Mouse (Mus musculus) Patski (cell line): ENCODE data around the gene Ache. TPM values are rescaled to one million over a fixed set of nuclear protein-coding genes. Genes with fewer than 3 reads are reported as not detected.
A peak's percentile ranks its signal among the peaks of the same experiment; 100 is the strongest.

ENCODE experiments used
- ATAC-seq: fragments of 100-300 bp; one replicate; pipeline ENCODE4 v1.8.0; 2021
- CTCF ChIA-PET: fragments of 350-600 bp; sonication (Branson Sonifier 250); formaldehyde crosslinking; loops from one replicate; lab custom pipeline; 2022; ENCODE audit warnings: inconsistent platforms; lab: Charles Lee
- POLR2A ChIA-PET: fragments of 350-600 bp; sonication (Branson Sonifier 250); formaldehyde crosslinking; loops from one replicate; lab custom pipeline; 2022; ENCODE audit warnings: antibody characterized with exemption, inconsistent platforms; lab: Charles Lee
- DNase-seq: peaks from one replicate; pipeline ENCODE4 v3.0.0-alpha.2; 2011; ENCODE audit warnings: low read depth, low spot score
- H3K27me3 ChIP-seq: fragments of 371-371 bp; one replicate; pipeline ENCODE4 v1.5.1; 2021
- CTCF ChIP-seq: fragments of 100-300 bp; IDR thresholded peaks from one replicate; pipeline ENCODE4 v1.5.1; 2021
- in situ Hi-C: fragments of 300-500 bp; cut with MboI; formaldehyde crosslinking; loops from 3 replicates; pipeline ENCODE4 v1.11.1; 2018; ENCODE audit warnings: low pct_unique_long_range_greater_than_20kb, mixed read lengths
- polyA plus RNA-seq: library from polyadenylated mRNA; unstranded; gene quantifications from one replicate; pipeline ENCODE4 v1.2.3, GENCODE M21; 2021

Gene Ache
- polyA plus RNA-seq, 1 experiment from 2014 or later = 1.8 TPM

GRCm38 (mm10) chr5:137308356-137308755, 21.0 kb downstream of the Ache start:
- POLR2A ChIA-PET = no interaction called here
- in situ Hi-C loops = no loop called here
- DNase-seq (no peak), ATAC-seq (no peak)
- no peaks in the 10 kb centered on the region for H3K27me3 ChIP-seq
- CTCF ChIA-PET = interaction anchor here (1.4 kb wide), 1 partner anchor 25 kb away, joined by 3 read pairs; the partner anchor contains the start of gene Slc12a9
- no peak for TF ChIP-seq CTCF

GRCm38 (mm10) chr5:137313466-137314192, 26.3 kb downstream of the Ache start:
- ATAC-seq (peak; percentile 32), DNase-seq (no peak)
- H3K27me3 ChIP-seq = no peaks in the 10 kb centered on the region
- in situ Hi-C loops = no loop called here
- CTCF ChIA-PET = interaction anchor here (0.9 kb wide), 1 partner anchor 20 kb away, joined by 3 read pairs; the partner anchor contains the start of gene Slc12a9
- no peak for TF ChIP-seq CTCF
- POLR2A ChIA-PET = interaction anchor here (1.2 to 1.5 kb wide), 2 partner anchors 9 to 20 kb away, joined by 3 to 5 read pairs; no protein-coding TSS in a partner anchor

GRCm38 (mm10) chr5:137314193-137315083, 27.1 kb downstream of the Ache start, which contains the start of gene Trip6:
Gene Trip6, minus strand, starts transcription at chr5:137314404.
- CTCF ChIA-PET = interaction anchor here (0.9 kb wide), 1 partner anchor 19 kb away, joined by 3 read pairs; the partner anchor contains the start of gene Slc12a9
- no peaks in the 10 kb centered on the region for H3K27me3 ChIP-seq
- ATAC-seq (peak; percentile 22), DNase-seq (no peak)
- in situ Hi-C loops = no loop called here
- POLR2A ChIA-PET = interaction anchor here (1.2 to 1.5 kb wide), 2 partner anchors 10 to 20 kb away, joined by 3 to 5 read pairs; no protein-coding TSS in a partner anchor
- TF ChIP-seq CTCF = no peak

GRCm38 (mm10) chr5:137315084-137315903, 28.0 kb downstream of the Ache start:
- ATAC-seq = no peak
- no peaks in the 10 kb centered on the region for H3K27me3 ChIP-seq
- POLR2A ChIA-PET = interaction anchor here (1.2 kb wide), 1 partner anchor 21 kb away, joined by 3 read pairs; no protein-coding TSS in a partner anchor
- no peak for TF ChIP-seq CTCF
- DNase-seq = no peak
- in situ Hi-C loops = no loop called here
- CTCF ChIA-PET = no interaction called here

GRCm38 (mm10) chr5:137317361-137317760, 30.0 kb downstream of the Ache start:
- TF ChIP-seq CTCF = no peak
- no peak for DNase-seq
- no peak for ATAC-seq
- in situ Hi-C loops = no loop called here
- ChIA-PET CTCF (interaction anchor here (0.9 to 1.3 kb wide), 2 partner anchors 16 to 185 kb away, joined by 3 to 4 read pairs; partner anchors contain the start of genes Pop7 and Slc12a9), POLR2A (no interaction called here)
- no peaks in the 10 kb centered on the region for H3K27me3 ChIP-seq

GRCm38 (mm10) chr5:137318570-137318969, 31.3 kb downstream of the Ache start:
- H3K27me3 ChIP-seq = no peaks in the 10 kb centered on the region
- no peak for DNase-seq
- in situ Hi-C loops = no loop called here
- POLR2A ChIA-PET = no interaction called here
- TF ChIP-seq CTCF = no peak
- CTCF ChIA-PET = interaction anchor here (1.3 to 1.5 kb wide), 2 partner anchors 19 to 184 kb away, joined by 4 read pairs; partner anchors contain the start of gene Pop7
- no peak for ATAC-seq

GRCm38 (mm10) chr5:137320996-137321395, 33.7 kb downstream of the Ache start:
- no peaks in the 10 kb centered on the region for H3K27me3 ChIP-seq
- DNase-seq (no peak), ATAC-seq (no peak)
- in situ Hi-C loops = no loop called here
- ChIA-PET CTCF (no interaction called here), POLR2A (no interaction called here)
- no peak for TF ChIP-seq CTCF

GRCm38 (mm10) chr5:137330910-137331309, 43.6 kb downstream of the Ache start:
- ATAC-seq (no peak), DNase-seq (no peak)
- no peak for TF ChIP-seq CTCF
- ChIA-PET POLR2A (no interaction called here), CTCF (no interaction called here)
- no peaks in the 10 kb centered on the region for H3K27me3 ChIP-seq
- in situ Hi-C loops = loop anchor here (5.0 kb wide), 1 partner anchor 126 kb away; no protein-coding TSS in a partner anchor

GRCm38 (mm10) chr5:137332857-137333511, 45.7 kb downstream of the Ache start:
- H3K27me3 ChIP-seq = no peaks in the 10 kb centered on the region
- DNase-seq (no peak), ATAC-seq (no peak)
- in situ Hi-C loops = loop anchor here (5.0 kb wide), 1 partner anchor 124 kb away; no protein-coding TSS in a partner anchor
- no peak for TF ChIP-seq CTCF
- POLR2A ChIA-PET = interaction anchor here (0.9 to 2.2 kb wide), 3 partner anchors 17 to 28 kb away, joined by 3 to 6 read pairs (median 4); partner anchors contain the start of gene Ephb4
- CTCF ChIA-PET = interaction anchor here (0.7 to 2.0 kb wide), 13 partner anchors 11 to 135 kb away, joined by 3 to 12 read pairs (median 4); partner anchors contain the start of genes Srrt and Trip6
